In the genomic region with DNA sequence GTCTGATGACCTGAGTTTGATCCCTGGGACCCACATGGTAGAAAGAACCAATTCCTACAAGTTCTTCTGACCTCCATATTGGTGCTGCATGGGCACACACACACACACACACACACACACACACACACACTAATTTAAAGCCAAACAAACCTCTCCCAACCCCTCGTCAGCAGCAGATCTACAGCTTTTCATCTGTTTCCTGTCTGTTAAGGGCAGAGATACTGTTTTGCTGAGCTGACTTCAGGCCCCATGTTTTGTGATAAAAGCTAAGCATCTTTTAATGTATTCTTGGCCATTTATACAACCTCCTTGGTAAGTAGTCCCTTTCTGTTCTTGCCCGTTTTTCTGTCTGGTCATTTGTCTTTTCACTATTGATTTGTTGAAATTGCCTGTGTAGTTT, we compare ENCODE assay signal across 24 mouse cellular contexts. TPM values are rescaled to one million over a fixed set of nuclear protein-coding genes. Genes with fewer than 3 reads are reported as not detected.
DNase-seq lines count a peak whose midpoint lies in the region; ATAC-seq and TF ChIP-seq lines count a peak whose summit lies in the region.
"Had no signal": no experiment of that assay in that cellular context is flagged by ENCODE, and none has a peak within 500 bp of the region (broad histone marks: within the 10 kb centered on the region; RNA-seq: fewer than 3 reads in every experiment).

No protein-coding gene starts in this region.

- no peak for TF ChIP-seq RAD21 in MEL (IDR thresholded peaks at IDR 0.05; ENCODE audit: low read depth, low read length)

- H3K4me3 ChIP-seq in MEL (ENCODE audit: control insufficient read depth in 1 of 2, insufficient read depth in 1 of 2, low read depth in 2 of 2, low read length in 2 of 2): peak overlapping the region in 1 of 2 experiments; percentile 51; a peak in 1 of 4 replicates
- H3K4me3 ChIP-seq: embryonic facial prominence, embryonic 10.5 days; embryonic facial prominence, embryonic 12.5 days; forebrain, embryonic 13.5 days; forebrain, embryonic 15.5 days had no signal

- no peak overlapping the region; the same call in 1 of the 2 replicates for H3K27ac ChIP-seq in MEL (ENCODE audit: control insufficient read depth, low read depth, low read length)
- H3K27ac ChIP-seq: embryonic facial prominence, embryonic 10.5 days; embryonic facial prominence, embryonic 12.5 days; forebrain, embryonic 13.5 days; forebrain, embryonic 15.5 days had no signal

- H3K4me1 ChIP-seq in MEL (ENCODE audit: control insufficient read depth in 1 of 2, insufficient read depth in 2 of 2, low read length in 2 of 2): peaks cover 3% of the 10 kb centered on the region in 2 experiments; a peak in 3 of 4 replicates
- H3K4me1 ChIP-seq: embryonic facial prominence, embryonic 12.5 days; forebrain, embryonic 13.5 days; forebrain, embryonic 15.5 days had no signal

- H3K9me3 ChIP-seq in MEL (replicated peaks; ENCODE audit: insufficient read depth, low read length): no peaks in the 10 kb centered on the region
- H3K9me3 ChIP-seq: forebrain, embryonic 15.5 days; G1E had no signal

- H3K79me2 ChIP-seq in MEL (ENCODE audit: control insufficient read depth, insufficient read depth, low read length, poor library complexity): no peaks in the 10 kb centered on the region

- peak; percentile 62 for DNase-seq in MEL (ENCODE audit: low read depth, low spot score)
- no peak for DNase-seq in adipocyte (ENCODE audit: low spot score)
- DNase-seq in layer of hippocampus, adult 11-12 months (ENCODE audit: low spot score): no peak
- DNase-seq in right cerebral cortex, adult 2 months (ENCODE audit: low spot score in 2 of 2): no peak
- DNase-seq: adrenal gland, adult 2 months; adrenal gland, postnatal 10 days; adrenal gland, postnatal 25 days; B cell, adult 2 months; cerebellum, adult 11 months; cerebellum, adult 2 months; cerebellum, adult 9-11 months; cerebellum, postnatal 14 days; cerebellum, postnatal 36 days; forebrain, postnatal 0 days had no signal

- peaks cover 0 to 3% of the 10 kb centered on the region in 2 experiments; a peak in 2 of 4 replicates for H3K36me3 ChIP-seq in MEL (ENCODE audit: control insufficient read depth in 1 of 2, insufficient read depth in 2 of 2, low read length in 2 of 2)
- H3K36me3 ChIP-seq: embryonic facial prominence, embryonic 10.5 days; embryonic facial prominence, embryonic 12.5 days; forebrain, embryonic 15.5 days; G1E had no signal

- TF ChIP-seq POLR2A in MEL (IDR thresholded peaks at IDR 0.05; ENCODE audit: control insufficient read depth in 1 of 2, insufficient read depth in 1 of 2, low read depth in 1 of 2, low read length in 2 of 2, poor library complexity in 1 of 2): no peak

- no peak for TF ChIP-seq CTCF in MEL (IDR thresholded peaks at IDR 0.05 in 2 of 3, conservative IDR thresholded peaks at IDR 0.05 in 1 of 3; ENCODE audit: control insufficient read depth in 1 of 3, insufficient read depth in 1 of 3, low read depth in 2 of 3, low read length in 3 of 3, poor library complexity in 1 of 3, severe bottlenecking in 1 of 3)

- H3K9ac ChIP-seq in MEL (ENCODE audit: control insufficient read depth, low read depth, low read length, poor library complexity, severe bottlenecking): no peak overlapping the region
- H3K9ac ChIP-seq: embryonic facial prominence, embryonic 12.5 days; forebrain, embryonic 13.5 days; forebrain, embryonic 15.5 days; forebrain, postnatal 0 days had no signal

- ATAC-seq in common myeloid progenitor, adult 5-6 weeks (replicated peaks; ENCODE audit: low read depth, poor library complexity, severe bottlenecking): peak; percentile 60
- ATAC-seq in megakaryocyte-erythroid progenitor cell, adult 5-6 weeks (replicated peaks; ENCODE audit: low FRiP score, low TSS enrichment, poor library complexity, severe bottlenecking): peak; percentile 61; the same call in 1 of the 2 replicates
- ATAC-seq: activated CD4-positive, CD25-positive, alpha-beta regulatory T cell, adult 4 months; CD4-positive, CD25-positive, alpha-beta regulatory T cell, adult 4 months; forebrain, embryonic 13.5 days; forebrain, embryonic 15.5 days; forebrain, postnatal 0 days; Patski had no signal

- no peaks in the 10 kb centered on the region for H3K27me3 ChIP-seq in MEL (ENCODE audit: control insufficient read depth in 1 of 2, insufficient read depth in 2 of 2, low read length in 2 of 2)
- H3K27me3 ChIP-seq: embryonic facial prominence, embryonic 12.5 days; forebrain, embryonic 13.5 days; forebrain, embryonic 15.5 days; Patski had no signal

- TF ChIP-seq EP300 in MEL (IDR thresholded peaks at IDR 0.05; ENCODE audit: low read depth in 1 of 2, low read length in 2 of 2): peak; percentile 78 to 84

TF ChIP-seq in MEL, 35 proteins besides CTCF, POLR2A, EP300 and RAD21:
- no peak for TF ChIP-seq E2F4 (IDR thresholded peaks at IDR 0.05; ENCODE audit: borderline replicate concordance, low read depth, low read length)
- TF ChIP-seq CHD1 (IDR thresholded peaks at IDR 0.05; ENCODE audit: low read depth, low read length): no peak
- no peak; the same call in 1 of the 2 replicates for TF ChIP-seq MAFK (IDR thresholded peaks at IDR 0.05; ENCODE audit: borderline replicate concordance, low read depth, low read length)
- no peak for TF ChIP-seq TBP (IDR thresholded peaks at IDR 0.05; ENCODE audit: low read depth, low read length)
- no peak for TF ChIP-seq KAT2A (conservative IDR thresholded peaks at IDR 0.05; ENCODE audit: low read depth, low read length)
- TF ChIP-seq HCFC1 (IDR thresholded peaks at IDR 0.05; ENCODE audit: low read depth, low read length): 0 out of 2 replicates have a peak, but pooled peaks have one; percentile 24
- TF ChIP-seq SMC3 (IDR thresholded peaks at IDR 0.05; ENCODE audit: low read depth, low read length): no peak
- peak; percentile 38; the same call in 1 of the 2 replicates for TF ChIP-seq RCOR1 (IDR thresholded peaks at IDR 0.05; ENCODE audit: low read depth, low read length)
- no peak for TF ChIP-seq NRF1 (IDR thresholded peaks at IDR 0.05; ENCODE audit: insufficient read depth, low read depth, low read length, poor library complexity, severe bottlenecking)
- no peak for TF ChIP-seq MEF2A (IDR thresholded peaks at IDR 0.05; ENCODE audit: extremely low read depth, insufficient replicate concordance, low read depth, low read length, poor library complexity, severe bottlenecking)
- no peak for TF ChIP-seq MAX (IDR thresholded peaks at IDR 0.05; ENCODE audit: low read length)
- TF ChIP-seq BHLHE40 (IDR thresholded peaks at IDR 0.05; ENCODE audit: borderline replicate concordance, low read depth, low read length): no peak
- peak; percentile 78 for TF ChIP-seq TCF12 (IDR thresholded peaks at IDR 0.05; ENCODE audit: low read depth, low read length)
- TF ChIP-seq ZC3H11A (IDR thresholded peaks at IDR 0.05; ENCODE audit: low read depth, low read length): no peak
- TF ChIP-seq NELFE (IDR thresholded peaks at IDR 0.05; ENCODE audit: low read depth, low read length): no peak
- TF ChIP-seq GABPA (IDR thresholded peaks at IDR 0.05; ENCODE audit: low read depth, low read length): no peak
- TF ChIP-seq POLR2AphosphoS2 (IDR thresholded peaks at IDR 0.05; ENCODE audit: low read length): no peak
- TF ChIP-seq MYC (IDR thresholded peaks at IDR 0.05; ENCODE audit: low read depth, low read length): no peak
- no peak for TF ChIP-seq ELF1 (IDR thresholded peaks at IDR 0.05; ENCODE audit: low read depth, low read length)
- 0 out of 2 replicates have a peak, but pooled peaks have one; percentile 19 for TF ChIP-seq MXI1 (IDR thresholded peaks at IDR 0.05; ENCODE audit: low read depth, low read length)
- peak; percentile 40 for TF ChIP-seq TAL1 (IDR thresholded peaks at IDR 0.05; ENCODE audit: low read length)
- TF ChIP-seq USF1 (IDR thresholded peaks at IDR 0.05; ENCODE audit: low read depth, low read length): no peak
- peak; percentile 58 for TF ChIP-seq MYB (IDR thresholded peaks at IDR 0.05; ENCODE audit: low read depth, low read length)
- no peak for TF ChIP-seq JUND (IDR thresholded peaks at IDR 0.05; ENCODE audit: low read depth, low read length)
- TF ChIP-seq GATA1 (IDR thresholded peaks at IDR 0.05; ENCODE audit: low read depth, low read length): peak; percentile 64
- no peak for TF ChIP-seq ZMIZ1 (IDR thresholded peaks at IDR 0.05; ENCODE audit: low read depth, low read length)
- TF ChIP-seq CHD2 (IDR thresholded peaks at IDR 0.05; ENCODE audit: low read length): no peak
- TF ChIP-seq ZKSCAN1 (IDR thresholded peaks at IDR 0.05; ENCODE audit: low read depth, low read length): no peak
- peak; percentile 30; the same call in 1 of the 2 replicates for TF ChIP-seq SIN3A (IDR thresholded peaks at IDR 0.05; ENCODE audit: low read length)
- TF ChIP-seq POLR2AphosphoS5 (IDR thresholded peaks at IDR 0.05; ENCODE audit: borderline replicate concordance, low read depth, low read length): no peak
- TF ChIP-seq UBTF (IDR thresholded peaks at IDR 0.05; ENCODE audit: borderline replicate concordance, insufficient read depth, low read depth, low read length): no peak
- TF ChIP-seq USF2 (IDR thresholded peaks at IDR 0.05; ENCODE audit: borderline replicate concordance in 1 of 2, insufficient read depth in 1 of 2, low read depth in 1 of 2, low read length in 2 of 2): no peak
- no peak for TF ChIP-seq MAZ (IDR thresholded peaks at IDR 0.05; ENCODE audit: low read depth, low read length)
- TF ChIP-seq ETS1 (IDR thresholded peaks at IDR 0.05; ENCODE audit: low read depth, low read length): peak; percentile 66
- no peak for TF ChIP-seq ZNF384 (IDR thresholded peaks at IDR 0.05; ENCODE audit: low read depth, low read length)
TF ChIP-seq in MEL: peak in this region for 9.

RNA-seq across cellular contexts. Expression of a gene that starts 34.2 kb away (rescaled TPM):
- 13.7 and 17.7 TPM in 2 replicates for total RNA-seq in MEL (2012; rRNA removed)
- 10 to 100 TPM in 1 of 2 experiments, not detected in 1; 15.5 TPM for polyA plus RNA-seq in MEL (2012; ENCODE audit: insufficient read depth in 1 of 2, insufficient read length in 2 of 2, low read depth in 1 of 2, low replicate concordance in 2 of 2, missing spikeins in 1 of 2)
- total RNA-seq in common myeloid progenitor, adult 5-6 weeks (2017): 9.0 and 18.2 TPM in 2 replicates
- total RNA-seq in megakaryocyte-erythroid progenitor cell, adult 5-6 weeks (2014; fragmentation: Nextera tagmentation): 12.0 and 12.4 TPM in 2 replicates
- total RNA-seq in megakaryocyte-erythroid progenitor cell, adult 5-6 weeks (2017): 13.3 and 17.8 TPM in 2 replicates
